Mouse (Mus musculus) c-Kit-positive CD71-negative TER-119-negative erythroid progenitor cells, embryonic 14.5 days (primary cell): ENCODE measurements around the gene Rbm24.

ENCODE experiments used
- DNase-seq: peaks from one replicate; pipeline ENCODE4 v3.0.0-alpha.2; 2013; ENCODE audit warnings: low read depth

The Rbm24 gene

GRCm38 (mm10) chr13:46438960-46439359 is 20.7 kb downstream of the Rbm24 start:
- no peak for DNase-seq

GRCm38 (mm10) chr13:46444021-46444420 is 25.8 kb downstream of the Rbm24 start:
- DNase-seq, result no peak

GRCm38 (mm10) chr13:46446062-46446461 is 27.8 kb downstream of the Rbm24 start:
- no peak for DNase-seq

- DNase-seq, result no peak
These were observed 30.0 kb downstream of the Rbm24 start for GRCm38 (mm10) chr13:46448276-46448675.

- DNase-seq, result no peak
These were observed 31.7 kb downstream of the Rbm24 start for GRCm38 (mm10) chr13:46449955-46450354.

- no peak for DNase-seq
These were observed 32.4 kb downstream of the Rbm24 start for GRCm38 (mm10) chr13:46450623-46451022.

- DNase-seq, result no peak
These were observed 33.3 kb downstream of the Rbm24 start for GRCm38 (mm10) chr13:46451548-46451947.

- no peak for DNase-seq
These were observed 41.3 kb downstream of the Rbm24 start for GRCm38 (mm10) chr13:46459546-46459945.

- DNase-seq, result no peak
These were observed 44.0 kb downstream of the Rbm24 start for GRCm38 (mm10) chr13:46462280-46462679.

- DNase-seq, result no peak
These were observed 45.5 kb downstream of the Rbm24 start for GRCm38 (mm10) chr13:46463764-46464163.

GRCm38 (mm10) chr13:46468251-46468650 is 50.0 kb downstream of the Rbm24 start:
- no peak for DNase-seq

- DNase-seq, result no peak
These were observed 51.3 kb downstream of the Rbm24 start for GRCm38 (mm10) chr13:46469536-46469935.
